Mouse (Mus musculus) liver, embryonic 14.5 days (tissue): ENCODE data around the gene Atp6v0a4. TPM values are rescaled to one million over a fixed set of nuclear protein-coding genes. Genes with fewer than 3 reads are reported as not detected.

Source experiments
- ATAC-seq: fragments of 200-750 bp; cut with Nextera tagmentation; 2 replicates; pipeline ENCODE4 v1.8.0; 2017; ENCODE audit warnings: moderate number of reproducible peaks, mild to moderate bottlenecking, moderate library complexity; ENCODE audit not compliant: insufficient read depth
- DNase-seq, 3 experiments: peaks; one replicate each; pipeline ENCODE4 v3.0.0-alpha.2; 2012 to 2013; ENCODE audit warnings: low read depth in 3 of 3, low spot score in 3 of 3
- H3K27ac ChIP-seq: fragments of 300-500 bp; sonication (generic); 2 replicates; pipeline ENCODE4 v1.5.1; 2014; ENCODE audit warnings: moderate library complexity, mild to moderate bottlenecking, control low read depth, inconsistent platforms
- H3K27me3 ChIP-seq: fragments of 300-500 bp; sonication (generic); 2 replicates; pipeline ENCODE4 v1.6.1; 2014; ENCODE audit warnings: mild to moderate bottlenecking, low read length, moderate library complexity; ENCODE audit not compliant: control insufficient read depth, insufficient read depth
- H3K36me3 ChIP-seq: fragments of 300-500 bp; sonication (generic); replicated peaks from 2 replicates; pipeline ENCODE4 v1.6.1; 2014; ENCODE audit warnings: low read depth; ENCODE audit not compliant: control insufficient read depth, insufficient read depth
- H3K4me1 ChIP-seq, 2 experiments: fragments of 200-500 bp in 1 of 2; fragments of 300-500 bp in 1 of 2; sonication (generic) in 1 of 2; replicated peaks; 2 replicates each; pipeline ENCODE4 v1.6.1; 2012 to 2014; ENCODE audit warnings: antibody characterized with exemption in 1 of 2, inconsistent platforms in 1 of 2, low read length in 1 of 2; ENCODE audit not compliant: control insufficient read depth in 2 of 2, insufficient read depth in 2 of 2
- H3K4me2 ChIP-seq: fragments of 300-500 bp; sonication (generic); 2 replicates; pipeline ENCODE4 v1.6.1; 2014; ENCODE audit warnings: low read depth, mild to moderate bottlenecking, control low read depth, moderate library complexity
- H3K4me3 ChIP-seq, 2 experiments: fragments of 200-500 bp in 1 of 2; fragments of 300-500 bp in 1 of 2; sonication (generic) in 1 of 2; 2 replicates each; pipeline ENCODE4 v1.5.1; 2012 to 2014; ENCODE audit warnings: low read depth in 2 of 2, low read length in 2 of 2, mild to moderate bottlenecking in 2 of 2, control low read depth in 1 of 2, inconsistent platforms in 1 of 2, moderate library complexity in 1 of 2; ENCODE audit not compliant: insufficient read depth in 1 of 2
- H3K9ac ChIP-seq: fragments of 300-500 bp; sonication (generic); replicated peaks from 2 replicates; pipeline ENCODE4 v1.6.1; 2014; ENCODE audit warnings: mild to moderate bottlenecking, control low read depth, moderate library complexity
- H3K9me3 ChIP-seq: fragments of 300-500 bp; sonication (generic); 2 replicates; pipeline ENCODE4 v1.6.1; 2016; ENCODE audit warnings: low read length, mixed read lengths; ENCODE audit not compliant: control insufficient read depth
- CTCF ChIP-seq: IDR thresholded peaks from 2 replicates; pipeline ENCODE4 v1.5.1; 2016; ENCODE audit warnings: antibody characterized with exemption, low read depth, control low read depth
- EP300 ChIP-seq: IDR thresholded peaks from 2 replicates; pipeline ENCODE4 v1.6.1; 2016; ENCODE audit warnings: antibody characterized with exemption, low read depth
- WGBS: fragments of 180-500 bp; shearing (Covaris S2); extraction: QIAGEN DNeasy Blood & Tissue Kit; methylation state at CpG from one replicate; pipeline ENCODE4 v1.1.7; 2014; ENCODE audit not compliant: insufficient replicate concordance; 5-methylcytosine and 5-hydroxymethylcytosine counted together
- polyA plus RNA-seq, 2 experiments: library from polyadenylated mRNA; depleted of rRNA in 1 of 2; stranded (reverse) in 1 of 2; unstranded in 1 of 2; fragments of >200 nt; fragmentation: Nextera tagmentation in 1 of 2; extraction: Ambion mirVana in 1 of 2; gene quantifications; 2 replicates each; pipeline versions ENCODE4 v1.2.1 to v1.2.3; 2012 to 2014

The Atp6v0a4 gene
- polyA plus RNA-seq, 2 experiments: 0.13 to 0.35 TPM

DNA sequence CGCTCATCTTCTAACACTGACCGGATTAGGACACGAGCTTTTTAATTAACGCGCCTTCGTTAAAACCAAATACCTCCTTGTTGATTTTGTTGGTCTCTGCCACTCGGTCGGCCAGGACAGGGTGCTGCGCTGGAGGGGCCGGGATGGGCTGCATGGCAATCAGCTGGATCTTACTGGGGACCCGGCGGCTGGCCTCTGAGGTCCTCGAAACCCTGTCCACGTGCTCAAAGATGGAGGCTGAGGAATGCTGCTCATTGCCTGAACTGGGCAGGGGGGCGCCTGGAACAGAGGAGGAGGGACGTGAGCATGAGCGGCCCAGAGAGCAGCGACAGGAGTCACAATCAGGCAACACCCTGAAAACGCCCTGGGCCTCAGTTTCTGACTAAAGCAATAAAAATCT lies 25.1 kb upstream of the Atp6v0a4 start:
- H3K36me3 ChIP-seq: no peaks in the 10 kb centered on the region
- ATAC-seq (no peak), DNase-seq (no peak)
- H3K4me1 ChIP-seq: peaks cover 0 to 9% of the 10 kb centered on the region in 2 experiments; a peak in 1 of 4 replicates
- H3K9ac ChIP-seq: no peak overlapping the region
- no peaks in the 10 kb centered on the region for H3K27me3 ChIP-seq
- H3K27ac ChIP-seq: no peak overlapping the region
- H3K4me2 ChIP-seq: no peak overlapping the region
- WGBS: 77% methylated on average over 19 of the region's 19 CpGs
- H3K4me3 ChIP-seq: no peak overlapping the region
- no peaks in the 10 kb centered on the region for H3K9me3 ChIP-seq
- TF ChIP-seq CTCF: no peak
- TF ChIP-seq EP300: no peak

DNA sequence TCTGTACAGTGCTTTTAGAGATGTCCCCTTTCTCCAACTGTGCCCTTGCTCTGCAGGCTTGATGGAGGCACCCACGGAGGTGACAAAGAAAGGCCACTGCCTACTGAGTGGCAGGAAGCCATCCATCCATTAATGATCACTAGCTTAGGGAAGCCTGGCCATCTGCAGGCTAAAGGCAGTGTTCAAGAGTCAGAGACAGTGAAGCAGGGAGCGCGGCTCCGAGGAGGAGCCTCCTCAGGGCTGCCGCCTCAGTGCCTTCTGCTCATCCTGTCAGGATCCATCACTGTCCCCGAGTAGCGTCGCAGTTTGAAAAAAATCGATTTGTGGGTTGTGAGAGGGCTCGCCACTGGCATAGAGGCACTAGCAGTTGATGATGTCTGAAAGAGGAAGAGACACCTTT lies 24.2 kb upstream of the Atp6v0a4 start:
- no peak overlapping the region for H3K9ac ChIP-seq
- no peaks in the 10 kb centered on the region for H3K36me3 ChIP-seq
- no peak overlapping the region for H3K4me2 ChIP-seq
- DNase-seq: no peak
- 69% methylated on average over 10 of the region's 10 CpGs for whole genome bisulfite sequencing
- H3K27me3 ChIP-seq: no peaks in the 10 kb centered on the region
- no peak for ATAC-seq
- TF ChIP-seq EP300: no peak
- no peak for TF ChIP-seq CTCF
- H3K27ac ChIP-seq: no peak overlapping the region
- H3K4me3 ChIP-seq: no peak overlapping the region
- H3K9me3 ChIP-seq: no peaks in the 10 kb centered on the region
- H3K4me1 ChIP-seq: peaks cover 0 to 14% of the 10 kb centered on the region in 2 experiments; a peak in 2 of 4 replicates

DNA sequence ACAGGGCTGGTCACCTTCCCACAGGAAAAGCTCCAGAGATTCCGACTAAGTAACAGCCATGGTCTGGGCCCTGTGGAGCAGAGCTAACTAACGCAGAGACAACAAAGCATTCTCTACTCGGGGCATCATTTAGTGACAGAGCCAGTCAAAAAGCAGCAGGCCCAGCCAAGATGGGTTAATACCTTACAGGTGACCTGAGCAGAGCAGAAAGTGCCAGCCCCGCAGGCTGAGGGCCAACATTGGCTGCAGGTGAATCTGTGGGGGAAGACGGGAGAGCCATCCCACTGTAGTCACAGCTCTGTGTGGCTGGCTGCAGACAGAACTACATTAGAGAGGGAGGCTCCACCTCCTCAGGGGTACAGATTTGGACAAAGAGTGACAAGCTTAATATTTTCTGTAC lies 22.9 kb upstream of the Atp6v0a4 start:
- Histone ChIP-seq H3K4me3 (no peak overlapping the region), H3K36me3 (no peaks in the 10 kb centered on the region), H3K27ac (no peak overlapping the region), H3K9me3 (no peaks in the 10 kb centered on the region), H3K27me3 (no peaks in the 10 kb centered on the region), H3K4me2 (no peak overlapping the region), H3K4me1 (peaks cover 0 to 11% of the 10 kb centered on the region in 2 experiments; a peak in 2 of 4 replicates), H3K9ac (no peak overlapping the region)
- ATAC-seq (no peak), DNase-seq (no peak)
- WGBS: 76% methylated on average over 5 of the region's 5 CpGs
- TF ChIP-seq CTCF: no peak
- TF ChIP-seq EP300: no peak

DNA sequence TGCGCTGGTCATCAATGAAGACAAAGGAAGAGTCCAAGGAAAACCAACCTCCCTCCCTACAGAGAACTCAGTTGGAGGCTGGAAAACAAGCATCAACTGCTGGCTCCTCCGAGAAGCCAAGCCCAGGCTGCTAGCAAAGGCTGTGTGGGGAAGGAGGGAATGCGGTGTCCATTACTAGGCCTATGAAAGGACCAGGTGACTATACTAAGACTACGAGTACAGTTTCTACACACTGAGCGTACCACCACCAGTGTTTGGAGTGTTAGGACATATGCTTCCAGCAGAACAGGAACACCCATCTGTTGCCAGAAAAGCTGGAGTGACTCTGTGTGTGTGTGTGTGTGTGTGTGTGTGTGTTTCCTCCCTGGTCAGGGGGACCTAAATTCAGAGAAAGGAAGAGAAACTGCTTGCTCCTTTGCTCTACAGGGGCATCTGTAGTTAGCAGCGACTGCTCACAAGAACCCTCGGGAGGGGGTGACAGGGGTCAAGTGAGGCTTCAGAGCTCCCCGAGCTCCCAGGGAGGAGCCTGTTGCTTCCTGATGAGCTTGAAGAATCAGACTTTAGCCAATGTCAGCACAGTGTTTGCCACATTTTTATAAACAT lies 21.2 kb upstream of the Atp6v0a4 start:
- no peak overlapping the region for H3K27ac ChIP-seq
- H3K4me2 ChIP-seq: no peak overlapping the region
- peaks cover 0 to 8% of the 10 kb centered on the region in 2 experiments; a peak in 2 of 4 replicates for H3K4me1 ChIP-seq
- no peaks in the 10 kb centered on the region for H3K9me3 ChIP-seq
- no peak for DNase-seq
- no peaks in the 10 kb centered on the region for H3K27me3 ChIP-seq
- no peak overlapping the region for H3K4me3 ChIP-seq
- H3K9ac ChIP-seq: no peak overlapping the region
- no peaks in the 10 kb centered on the region for H3K36me3 ChIP-seq
- TF ChIP-seq EP300 (no peak), CTCF (no peak)
- ATAC-seq: no peak
- WGBS: 64% methylated on average over 8 of the region's 8 CpGs

DNA sequence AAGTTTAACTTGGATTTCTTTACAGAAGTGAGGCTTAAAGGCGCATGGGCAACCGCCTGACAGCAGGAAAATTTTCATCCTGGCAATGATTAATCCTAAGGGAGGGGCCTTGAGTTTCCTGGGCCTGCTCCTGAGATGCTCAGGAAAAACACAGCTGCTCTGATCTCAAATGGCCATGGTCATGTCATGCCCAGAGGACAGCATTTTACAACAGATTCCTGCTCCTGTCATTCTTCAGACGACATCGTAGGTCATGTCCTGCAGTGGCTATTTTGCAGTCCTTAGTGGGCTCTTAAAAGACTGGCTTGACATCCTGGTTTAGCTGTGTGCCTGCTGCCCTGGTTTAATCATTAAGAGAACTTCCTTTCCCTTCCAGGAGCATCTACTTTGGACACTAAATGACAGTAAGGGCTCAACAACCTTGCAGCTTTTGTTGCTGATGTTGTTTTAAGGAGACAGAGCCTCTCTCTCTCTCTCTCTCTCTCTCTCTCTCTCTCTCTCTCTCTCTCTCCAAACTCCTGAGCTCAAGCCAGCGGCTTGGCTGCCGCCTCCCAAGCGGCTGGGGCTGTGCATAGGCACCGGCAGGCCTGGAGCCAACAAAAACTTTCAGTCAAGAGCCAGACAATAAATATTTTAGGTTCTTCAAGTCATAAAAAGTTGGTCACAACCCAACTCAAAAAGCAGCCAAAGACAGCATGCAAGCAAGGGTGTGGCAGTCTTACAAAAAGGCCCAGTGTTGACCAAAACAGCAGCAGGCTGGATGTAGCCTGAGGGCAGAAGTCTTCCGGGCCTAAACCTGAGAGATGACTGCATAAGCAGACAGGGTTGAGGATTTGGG lies 20.0 kb upstream of the Atp6v0a4 start:
- ATAC-seq (no peak), DNase-seq (no peak)
- no peak overlapping the region for H3K4me2 ChIP-seq

More for the DNA sequence above, 20.0 kb upstream of the Atp6v0a4 start:
- Histone ChIP-seq H3K4me3 (no peak overlapping the region), H3K9me3 (no peaks in the 10 kb centered on the region), H3K27me3 (no peaks in the 10 kb centered on the region), H3K27ac (no peak overlapping the region), H3K36me3 (no peaks in the 10 kb centered on the region), H3K9ac (no peak overlapping the region), H3K4me1 (peaks cover 0 to 8% of the 10 kb centered on the region in 2 experiments; a peak in 2 of 4 replicates)
- 62% methylated on average over 9 of the region's 9 CpGs for WGBS
- no peak for TF ChIP-seq EP300
- no peak for TF ChIP-seq CTCF
